Mouse (Mus musculus): ENCODE measurements at regions not wholly inside any gene's neighbourhood (a gene's known extent, or its start where the extent isn't known, plus 50 kb on each side); places are given as distances from the start of the nearest gene placed in this dataset.

GRCm38 (mm10) chr3:34384965-34385505, 265.2 kb upstream of the Sox2 start:
- Histone ChIP-seq H3K4me2 (ENCODE audit: low read depth, low read length) (no peak overlapping the region), H3K36me3 (ENCODE audit: control insufficient read depth, insufficient read depth) (no peaks in the 10 kb centered on the region), H3K27me3 (ENCODE audit: control insufficient read depth, insufficient read depth, low read depth, low read length) (no peaks in the 10 kb centered on the region), H3K4me3 (ENCODE audit: low read depth, low read length) (no peak overlapping the region), H3K9me3 (replicated peaks; ENCODE audit: control insufficient read depth, low read length) (no peaks in the 10 kb centered on the region), H3K4me1 (ENCODE audit: control insufficient read depth, low read depth, low read length) (no peaks in the 10 kb centered on the region), H3K9ac (ENCODE audit: low read depth, low read length) (no peak overlapping the region), H3K27ac (ENCODE audit: low read length) (no peak overlapping the region)
- 47% methylated on average over 12 of the region's 12 CpGs for WGBS (ENCODE audit: insufficient replicate concordance)
- no peak for ATAC-seq (ENCODE audit: low read depth)

GRCm38 (mm10) chr3:34377913-34378312, 272.3 kb upstream of the Sox2 start:
- Histone ChIP-seq H3K36me3 (ENCODE audit: control insufficient read depth, insufficient read depth) (no peaks in the 10 kb centered on the region), H3K4me3 (ENCODE audit: low read depth, low read length) (no peak overlapping the region), H3K4me2 (ENCODE audit: low read depth, low read length) (no peak overlapping the region), H3K27me3 (ENCODE audit: control insufficient read depth, insufficient read depth, low read depth, low read length) (no peaks in the 10 kb centered on the region), H3K9ac (ENCODE audit: low read depth, low read length) (no peak overlapping the region), H3K27ac (ENCODE audit: low read length) (no peak overlapping the region), H3K4me1 (ENCODE audit: control insufficient read depth, low read depth, low read length) (no peaks in the 10 kb centered on the region), H3K9me3 (replicated peaks; ENCODE audit: control insufficient read depth, low read length) (no peaks in the 10 kb centered on the region)
- ATAC-seq (ENCODE audit: low read depth) = no peak
- 11% methylated on average over 2 of the region's 2 CpGs for WGBS (ENCODE audit: insufficient replicate concordance)

- H3K9me3 ChIP-seq (replicated peaks; ENCODE audit: control insufficient read depth, low read length) = no peaks in the 10 kb centered on the region
- 65% methylated on average over 12 of the region's 12 CpGs for WGBS (ENCODE audit: insufficient replicate concordance)
- ATAC-seq (ENCODE audit: low read depth) = no peak
- no peak overlapping the region for H3K27ac ChIP-seq (ENCODE audit: low read length)
- H3K27me3 ChIP-seq (ENCODE audit: control insufficient read depth, insufficient read depth, low read depth, low read length) = no peaks in the 10 kb centered on the region
- no peak overlapping the region for H3K4me2 ChIP-seq (ENCODE audit: low read depth, low read length)
- no peak overlapping the region for H3K4me3 ChIP-seq (ENCODE audit: low read depth, low read length)
- H3K4me1 ChIP-seq (ENCODE audit: control insufficient read depth, low read depth, low read length) = no peaks in the 10 kb centered on the region
- H3K36me3 ChIP-seq (ENCODE audit: control insufficient read depth, insufficient read depth) = no peaks in the 10 kb centered on the region
- no peak overlapping the region for H3K9ac ChIP-seq (ENCODE audit: low read depth, low read length)
Observed at GRCm38 (mm10) chr3:34377329-34377728, 272.9 kb upstream of the Sox2 start.

- Histone ChIP-seq H3K9ac (ENCODE audit: low read depth, low read length) (no peak overlapping the region), H3K27me3 (ENCODE audit: control insufficient read depth, insufficient read depth, low read depth, low read length) (no peaks in the 10 kb centered on the region), H3K27ac (ENCODE audit: low read length) (no peak overlapping the region), H3K36me3 (ENCODE audit: control insufficient read depth, insufficient read depth) (no peaks in the 10 kb centered on the region), H3K4me1 (ENCODE audit: control insufficient read depth, low read depth, low read length) (no peaks in the 10 kb centered on the region), H3K9me3 (replicated peaks; ENCODE audit: control insufficient read depth, low read length) (no peaks in the 10 kb centered on the region), H3K4me3 (ENCODE audit: low read depth, low read length) (no peak overlapping the region), H3K4me2 (ENCODE audit: low read depth, low read length) (no peak overlapping the region)
- WGBS (ENCODE audit: insufficient replicate concordance) = 52% methylated on average over 2 of the region's 2 CpGs
- ATAC-seq (ENCODE audit: low read depth) = no peak
Observed at GRCm38 (mm10) chr3:34371418-34371817, 278.8 kb upstream of the Sox2 start.

- no peak overlapping the region for H3K4me2 ChIP-seq (ENCODE audit: low read depth, low read length)
- H3K27me3 ChIP-seq (ENCODE audit: control insufficient read depth, insufficient read depth, low read depth, low read length) = no peaks in the 10 kb centered on the region
- H3K9me3 ChIP-seq (replicated peaks; ENCODE audit: control insufficient read depth, low read length) = no peaks in the 10 kb centered on the region
- H3K4me3 ChIP-seq (ENCODE audit: low read depth, low read length) = no peak overlapping the region
- H3K9ac ChIP-seq (ENCODE audit: low read depth, low read length) = no peak overlapping the region
- no peak for ATAC-seq (ENCODE audit: low read depth)
- H3K36me3 ChIP-seq (ENCODE audit: control insufficient read depth, insufficient read depth) = no peaks in the 10 kb centered on the region
- no peaks in the 10 kb centered on the region for H3K4me1 ChIP-seq (ENCODE audit: control insufficient read depth, low read depth, low read length)
- no peak overlapping the region for H3K27ac ChIP-seq (ENCODE audit: low read length)
- 39% methylated on average over 9 of the region's 9 CpGs for WGBS (ENCODE audit: insufficient replicate concordance)
Observed at GRCm38 (mm10) chr3:34338100-34338499, 257.0 kb upstream of the Dnajc19 start.

- no peak overlapping the region for H3K4me3 ChIP-seq (ENCODE audit: low read depth, low read length)
- no peaks in the 10 kb centered on the region for H3K36me3 ChIP-seq (ENCODE audit: control insufficient read depth, insufficient read depth)
- H3K27me3 ChIP-seq (ENCODE audit: control insufficient read depth, insufficient read depth, low read depth, low read length) = no peaks in the 10 kb centered on the region
- H3K9me3 ChIP-seq (replicated peaks; ENCODE audit: control insufficient read depth, low read length) = no peaks in the 10 kb centered on the region
- 48% methylated on average over 4 of the region's 4 CpGs for WGBS (ENCODE audit: insufficient replicate concordance)
- no peak overlapping the region for H3K27ac ChIP-seq (ENCODE audit: low read length)
- H3K9ac ChIP-seq (ENCODE audit: low read depth, low read length) = no peak overlapping the region
- H3K4me2 ChIP-seq (ENCODE audit: low read depth, low read length) = no peak overlapping the region
- no peaks in the 10 kb centered on the region for H3K4me1 ChIP-seq (ENCODE audit: control insufficient read depth, low read depth, low read length)
- ATAC-seq (ENCODE audit: low read depth) = no peak
Observed at GRCm38 (mm10) chr3:34333555-34333954, 252.4 kb upstream of the Dnajc19 start.

GRCm38 (mm10) chr3:34331889-34332276, 250.8 kb upstream of the Dnajc19 start:
- no peak overlapping the region for H3K4me3 ChIP-seq (ENCODE audit: low read depth, low read length)
- H3K9ac ChIP-seq (ENCODE audit: low read depth, low read length) = no peak overlapping the region
- ATAC-seq (ENCODE audit: low read depth) = no peak
- H3K27me3 ChIP-seq (ENCODE audit: control insufficient read depth, insufficient read depth, low read depth, low read length) = no peaks in the 10 kb centered on the region
- H3K36me3 ChIP-seq (ENCODE audit: control insufficient read depth, insufficient read depth) = no peaks in the 10 kb centered on the region
- H3K4me2 ChIP-seq (ENCODE audit: low read depth, low read length) = no peak overlapping the region
- H3K27ac ChIP-seq (ENCODE audit: low read length) = no peak overlapping the region
- no peaks in the 10 kb centered on the region for H3K9me3 ChIP-seq (replicated peaks; ENCODE audit: control insufficient read depth, low read length)
- 46% methylated on average over 5 of the region's 5 CpGs for WGBS (ENCODE audit: insufficient replicate concordance)
- no peaks in the 10 kb centered on the region for H3K4me1 ChIP-seq (ENCODE audit: control insufficient read depth, low read depth, low read length)

GRCm38 (mm10) chr3:34330970-34331888, 250.1 kb upstream of the Dnajc19 start:
- Histone ChIP-seq H3K27ac (ENCODE audit: low read length) (no peak overlapping the region), H3K4me3 (ENCODE audit: low read depth, low read length) (no peak overlapping the region)
- no peak for ATAC-seq (ENCODE audit: low read depth)

GRCm38 (mm10) chr3:34328865-34329264, 247.7 kb upstream of the Dnajc19 start:
- H3K36me3 ChIP-seq (ENCODE audit: control insufficient read depth, insufficient read depth) = no peaks in the 10 kb centered on the region
- H3K4me1 ChIP-seq (ENCODE audit: control insufficient read depth, low read depth, low read length) = no peaks in the 10 kb centered on the region
- H3K9ac ChIP-seq (ENCODE audit: low read depth, low read length) = no peak overlapping the region
- no peaks in the 10 kb centered on the region for H3K27me3 ChIP-seq (ENCODE audit: control insufficient read depth, insufficient read depth, low read depth, low read length)
- no peak for ATAC-seq (ENCODE audit: low read depth)
- H3K27ac ChIP-seq (ENCODE audit: low read length) = no peak overlapping the region
- H3K9me3 ChIP-seq (replicated peaks; ENCODE audit: control insufficient read depth, low read length) = no peaks in the 10 kb centered on the region
- H3K4me2 ChIP-seq (ENCODE audit: low read depth, low read length) = no peak overlapping the region
- H3K4me3 ChIP-seq (ENCODE audit: low read depth, low read length) = no peak overlapping the region
- WGBS (ENCODE audit: insufficient replicate concordance) = 17% methylated on average over 2 of the region's 2 CpGs

More at GRCm38 (mm10) chr3:34330970-34331888, 250.1 kb upstream of the Dnajc19 start:
- Histone ChIP-seq H3K4me1 (ENCODE audit: control insufficient read depth, low read depth, low read length) (no peaks in the 10 kb centered on the region), H3K4me2 (ENCODE audit: low read depth, low read length) (no peak overlapping the region), H3K27me3 (ENCODE audit: control insufficient read depth, insufficient read depth, low read depth, low read length) (no peaks in the 10 kb centered on the region), H3K9me3 (replicated peaks; ENCODE audit: control insufficient read depth, low read length) (no peaks in the 10 kb centered on the region), H3K9ac (ENCODE audit: low read depth, low read length) (no peak overlapping the region), H3K36me3 (ENCODE audit: control insufficient read depth, insufficient read depth) (no peaks in the 10 kb centered on the region)
- 45% methylated on average over 22 of the region's 22 CpGs for WGBS (ENCODE audit: insufficient replicate concordance)
